Mouse (Mus musculus): ENCODE data around the gene Rpl21.

The Rpl21 gene

DNA sequence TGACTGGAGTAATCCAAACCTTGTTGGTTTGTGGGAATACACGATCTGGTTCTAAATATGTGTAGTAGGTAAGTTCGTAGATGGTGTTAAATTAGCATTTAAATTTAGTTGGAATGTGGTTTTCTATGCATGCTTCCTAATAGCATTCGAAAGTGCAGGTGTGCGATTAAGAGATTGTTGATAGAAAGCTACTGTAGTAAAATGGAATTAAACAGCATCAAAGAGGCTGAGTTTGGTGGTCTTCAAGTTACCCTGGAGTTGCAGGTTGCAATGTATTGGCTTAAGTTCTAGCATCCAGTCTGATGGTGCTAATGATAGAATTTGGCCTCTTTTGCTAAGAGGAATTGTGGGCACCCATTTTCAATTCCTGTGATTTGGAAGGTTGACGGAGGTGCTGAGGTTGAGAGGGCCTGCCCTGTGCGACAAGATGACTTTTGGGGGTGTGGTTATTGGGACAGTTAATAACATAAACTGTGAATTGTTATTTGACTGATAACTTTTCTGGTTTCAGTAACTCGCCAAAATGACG is 1.0 kb downstream of the Rpl21 start:
- no peak for DNase-seq (ENCODE audit: low spot score)

- no peak for DNase-seq (ENCODE audit: low spot score)
These were observed 2.3 kb downstream of the Rpl21 start for GRCm38 (mm10) chr5:146834959-146835358.

- no peak for DNase-seq (ENCODE audit: low spot score)
These were observed 5.5 kb downstream of the Rpl21 start for GRCm38 (mm10) chr5:146837967-146838720.

- no peak for DNase-seq (ENCODE audit: low spot score)
These were observed 6.4 kb downstream of the Rpl21 start for GRCm38 (mm10) chr5:146838836-146839648.

DNA sequence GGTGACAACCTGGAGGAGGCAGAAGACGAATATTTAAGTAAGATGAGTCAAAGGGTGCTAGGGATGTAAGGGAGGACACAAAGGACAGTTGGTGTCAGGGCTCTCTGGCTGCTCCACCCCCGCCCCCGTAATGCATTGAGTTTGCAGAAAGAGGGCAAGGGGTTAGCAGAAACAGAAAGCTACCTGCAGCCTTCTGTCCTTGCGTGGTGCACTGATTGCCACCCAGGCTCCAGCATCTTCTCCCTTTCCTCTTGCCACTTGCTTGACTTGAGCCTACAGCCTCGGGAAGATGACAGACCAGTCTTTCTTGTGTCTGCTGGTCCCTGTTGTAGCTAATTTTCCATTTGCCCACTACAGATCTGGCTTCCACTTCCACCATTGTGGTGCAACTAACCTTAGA is 7.1 kb downstream of the Rpl21 start:
- DNase-seq (ENCODE audit: low spot score): no peak

- DNase-seq (ENCODE audit: low spot score): no peak
These were observed 7.7 kb downstream of the Rpl21 start for GRCm38 (mm10) chr5:146840422-146840821.

GRCm38 (mm10) chr5:146841301-146841700 is 8.6 kb downstream of the Rpl21 start:
- no peak for DNase-seq (ENCODE audit: low spot score)

DNA sequence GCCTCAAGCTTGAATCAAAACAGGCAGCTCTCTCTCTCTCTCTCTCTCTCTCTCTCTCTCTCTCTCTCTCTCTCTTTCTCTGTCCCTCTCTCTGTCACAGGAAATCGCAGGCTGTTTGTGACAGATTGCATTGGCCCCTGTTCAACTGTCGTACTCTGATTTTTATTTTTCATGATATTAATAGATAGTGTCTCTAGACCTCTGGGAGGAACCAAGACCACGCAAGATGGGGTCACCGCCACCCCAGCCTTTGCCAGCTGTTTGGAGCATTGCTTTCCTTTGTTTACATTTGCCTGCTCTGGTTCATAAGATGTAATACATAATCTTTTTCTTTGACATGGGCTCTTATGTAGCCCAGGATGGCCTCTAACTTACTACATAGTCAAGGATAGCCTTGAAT is 9.3 kb downstream of the Rpl21 start:
- DNase-seq (ENCODE audit: low spot score): no peak

DNA sequence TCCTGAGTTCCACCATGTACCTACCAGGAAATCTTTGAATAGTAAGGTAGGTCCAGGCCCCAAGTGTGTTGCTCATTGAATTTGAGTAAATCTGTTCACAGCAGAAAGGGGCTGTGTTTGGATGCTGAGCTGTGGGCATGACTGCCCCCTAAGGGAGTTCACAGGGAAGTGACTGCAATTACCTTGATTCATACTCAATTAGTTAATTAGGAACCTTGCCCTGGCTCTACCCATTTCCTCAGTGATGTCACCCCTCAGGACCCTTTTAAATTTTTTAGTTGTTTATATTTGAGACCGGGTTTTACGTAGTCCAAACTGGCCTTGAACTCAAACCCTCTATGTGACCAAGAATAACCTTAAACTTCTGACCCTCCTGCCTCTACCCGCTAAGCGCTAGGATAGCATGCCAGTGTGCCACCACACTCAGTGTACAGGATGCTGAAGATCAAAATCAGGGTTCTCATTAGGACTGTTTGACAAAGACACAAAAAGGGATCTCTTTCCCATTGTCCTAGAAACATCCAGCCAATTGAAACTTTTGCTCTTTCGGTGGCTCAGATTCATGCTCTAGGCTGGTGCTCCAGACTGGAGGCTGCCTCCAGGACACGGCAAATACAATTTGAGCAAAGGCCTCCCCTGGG is 11.7 kb downstream of the Rpl21 start:
- DNase-seq (ENCODE audit: low spot score): no peak

GRCm38 (mm10) chr5:146844945-146845365 is 12.3 kb downstream of the Rpl21 start, which contains the start of gene Rasl11a:
TSS of gene Rasl11a (plus strand) at chr5:146845071.
- peak; percentile 78 for DNase-seq (ENCODE audit: low spot score)

- DNase-seq (ENCODE audit: low spot score): no peak
These were observed 13.8 kb downstream of the Rpl21 start for GRCm38 (mm10) chr5:146846489-146846888.

DNA sequence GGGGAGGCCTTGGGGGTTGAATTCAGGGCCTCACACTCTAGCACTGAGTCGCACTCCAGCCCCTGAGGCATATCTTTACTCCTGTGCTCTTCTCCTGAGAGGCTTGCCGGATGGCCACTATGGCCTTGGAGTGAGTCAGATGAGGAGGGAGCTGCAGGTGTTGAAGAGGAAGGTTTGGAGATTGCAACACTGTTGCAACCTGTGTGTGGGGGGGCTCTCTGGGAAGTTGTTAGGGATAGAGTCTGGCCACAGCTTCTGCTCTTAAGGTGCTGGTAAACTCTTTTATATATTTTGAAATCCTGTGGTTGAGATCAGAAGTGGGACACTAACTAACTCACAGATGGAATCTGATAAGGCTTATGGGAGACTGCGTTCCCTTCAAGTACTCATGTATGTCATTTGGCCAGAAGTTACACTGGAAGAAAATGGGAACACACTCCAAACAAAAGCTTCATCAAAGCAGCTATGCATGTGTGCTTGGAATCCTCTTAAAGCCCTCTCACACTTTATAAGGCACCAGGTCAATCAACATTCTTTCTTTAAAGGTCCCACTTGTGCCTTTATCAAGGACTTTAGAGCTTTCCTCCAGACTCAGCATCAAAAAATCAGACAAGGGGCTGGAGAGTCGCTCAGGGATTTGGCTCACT is 16.4 kb downstream of the Rpl21 start:
- peak; percentile 61 for DNase-seq (ENCODE audit: low spot score)

DNA sequence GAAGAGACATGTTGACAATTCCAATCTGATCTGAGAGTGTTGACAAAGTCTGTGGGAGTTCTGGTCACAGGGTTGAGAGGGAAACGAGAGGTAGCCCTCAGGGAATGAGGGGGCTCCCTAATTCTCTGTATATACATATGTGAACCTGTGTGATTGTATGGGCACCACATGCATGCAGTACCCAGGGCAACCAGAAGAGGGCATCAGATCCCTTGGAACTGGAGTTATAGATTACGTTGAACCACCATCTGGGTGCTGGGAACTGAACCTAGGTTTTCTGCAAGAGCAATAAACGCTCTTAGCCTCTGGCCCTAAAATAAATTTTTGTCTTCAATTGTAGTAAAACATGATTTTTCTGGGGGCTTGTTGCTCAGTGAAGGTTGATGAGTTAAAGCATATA is 23.4 kb downstream of the Rpl21 start:
- DNase-seq (ENCODE audit: low spot score): peak; percentile 40

DNA sequence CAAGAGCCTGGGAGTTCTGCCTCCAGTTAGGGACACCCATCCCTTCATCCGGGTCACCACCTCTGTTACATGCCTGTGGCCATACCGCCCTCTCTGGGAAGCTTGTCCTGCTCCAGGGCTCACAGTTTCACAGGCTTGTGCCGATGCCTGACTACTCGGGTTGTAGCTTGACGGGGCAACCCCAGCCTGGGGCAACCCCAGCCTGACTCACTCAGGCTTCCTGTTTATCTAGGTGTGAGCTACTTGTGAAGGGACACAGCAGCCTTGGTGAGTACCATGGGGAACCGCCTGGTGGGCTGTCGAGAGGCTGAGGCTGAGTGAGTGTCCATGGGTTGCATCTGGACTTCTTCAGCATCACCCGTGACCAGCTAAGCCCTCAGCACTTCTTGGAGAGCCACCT is 24.9 kb downstream of the Rpl21 start:
- no peak for DNase-seq (ENCODE audit: low spot score)

- DNase-seq (ENCODE audit: low spot score): no peak
These were observed 26.1 kb downstream of the Rpl21 start for GRCm38 (mm10) chr5:146858772-146859171.

GRCm38 (mm10) chr5:146859246-146859645 is 26.6 kb downstream of the Rpl21 start:
- no peak for DNase-seq (ENCODE audit: low spot score)

- DNase-seq (ENCODE audit: low spot score): no peak
These were observed 27.7 kb downstream of the Rpl21 start for GRCm38 (mm10) chr5:146860222-146860998.

GRCm38 (mm10) chr5:146861588-146861987 is 28.9 kb downstream of the Rpl21 start:
- no peak for DNase-seq (ENCODE audit: low spot score)

- no peak for DNase-seq (ENCODE audit: low spot score)
These were observed 32.8 kb downstream of the Rpl21 start for GRCm38 (mm10) chr5:146865511-146865910.

DNA sequence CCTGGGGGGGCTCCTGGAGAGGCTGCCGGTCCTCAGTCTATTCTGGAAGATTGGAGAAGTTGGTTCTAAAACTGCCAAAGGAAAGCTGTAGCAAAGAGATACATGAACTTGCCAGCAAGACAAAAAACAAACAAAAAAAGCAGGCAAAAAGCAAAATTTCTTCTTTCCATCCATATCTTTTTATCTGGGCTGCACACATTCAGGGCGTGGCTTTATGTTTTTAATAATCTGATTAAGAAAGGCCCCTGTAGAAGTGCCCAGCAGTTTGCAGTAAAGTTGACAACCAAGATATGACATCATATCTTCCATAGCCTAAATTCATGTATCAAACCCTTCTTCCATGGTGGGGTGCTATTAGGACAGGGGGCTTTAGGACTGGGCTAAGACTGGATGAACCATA is 33.6 kb downstream of the Rpl21 start:
- DNase-seq (ENCODE audit: low spot score): no peak

GRCm38 (mm10) chr5:146867246-146867945 is 34.7 kb downstream of the Rpl21 start:
- peak; percentile 60 for DNase-seq (ENCODE audit: low spot score)

Data from testis, postnatal 14 days (tissue).